Mouse (Mus musculus) liver, embryonic 14.5 days (tissue): ENCODE results near the gene Il5.

Experiments used
- CTCF ChIP-seq: IDR thresholded peaks from 2 replicates; pipeline ENCODE4 v1.5.1; 2016; ENCODE audit warnings: antibody characterized with exemption, low read depth, control low read depth
- EP300 ChIP-seq: IDR thresholded peaks from 2 replicates; pipeline ENCODE4 v1.6.1; 2016; ENCODE audit warnings: antibody characterized with exemption, low read depth

- TF ChIP-seq CTCF (no peak; the same call in 1 of the 2 replicates), EP300 (no peak)
These were observed 14.2 kb upstream of the Il5 start for GRCm38 (mm10) chr11:53706236-53706933.
